Mouse (Mus musculus): ENCODE data around the gene 1700066M21Rik.
A peak's percentile ranks its signal among the peaks of the same experiment; 100 is the strongest.

Gene 1700066M21Rik

GRCm38 (mm10) chr1:57377376-57378341, at the start of gene 1700066M21Rik:
Gene 1700066M21Rik (plus strand): TSS chr1:57377620.
- DNase-seq (ENCODE audit: low read depth, low spot score): peak; percentile 96

GRCm38 (mm10) chr1:57329285-57330093, 47.9 kb upstream of the 1700066M21Rik start:
- no peak for DNase-seq (ENCODE audit: low read depth, low spot score)

- peak; percentile 58 for DNase-seq (ENCODE audit: low read depth, low spot score)
These were observed 47.2 kb upstream of the 1700066M21Rik start for GRCm38 (mm10) chr1:57330228-57330627.

GRCm38 (mm10) chr1:57332040-57332439, 45.4 kb upstream of the 1700066M21Rik start:
- DNase-seq (ENCODE audit: low read depth, low spot score): no peak

- DNase-seq (ENCODE audit: low read depth, low spot score): peak; percentile 18
These were observed 43.7 kb upstream of the 1700066M21Rik start for GRCm38 (mm10) chr1:57333550-57334213.

- no peak for DNase-seq (ENCODE audit: low read depth, low spot score)
These were observed 42.2 kb upstream of the 1700066M21Rik start for GRCm38 (mm10) chr1:57335200-57335599.

- peak; percentile 40 for DNase-seq (ENCODE audit: low read depth, low spot score)
These were observed 38.1 kb upstream of the 1700066M21Rik start for GRCm38 (mm10) chr1:57339156-57339796.

- no peak for DNase-seq (ENCODE audit: low read depth, low spot score)
These were observed 36.2 kb upstream of the 1700066M21Rik start for GRCm38 (mm10) chr1:57341197-57341596.

- no peak for DNase-seq (ENCODE audit: low read depth, low spot score)
These were observed 29.9 kb upstream of the 1700066M21Rik start for GRCm38 (mm10) chr1:57347487-57347886.

- DNase-seq (ENCODE audit: low read depth, low spot score): no peak
These were observed 25.5 kb upstream of the 1700066M21Rik start for GRCm38 (mm10) chr1:57351941-57352340.

- DNase-seq (ENCODE audit: low read depth, low spot score): no peak
These were observed 18.9 kb upstream of the 1700066M21Rik start for GRCm38 (mm10) chr1:57358546-57358945.

GRCm38 (mm10) chr1:57367446-57367845, 10.0 kb upstream of the 1700066M21Rik start:
- DNase-seq (ENCODE audit: low read depth, low spot score): no peak

- no peak for DNase-seq (ENCODE audit: low read depth, low spot score)
These were observed 8.3 kb upstream of the 1700066M21Rik start for GRCm38 (mm10) chr1:57369111-57369510.

- DNase-seq (ENCODE audit: low read depth, low spot score): no peak
These were observed 7.0 kb upstream of the 1700066M21Rik start for GRCm38 (mm10) chr1:57370451-57370850.

GRCm38 (mm10) chr1:57375276-57375675, 2.1 kb upstream of the 1700066M21Rik start:
- DNase-seq (ENCODE audit: low read depth, low spot score): no peak

GRCm38 (mm10) chr1:57376806-57377205, 614 bp upstream of the 1700066M21Rik start:
- no peak for DNase-seq (ENCODE audit: low read depth, low spot score)

- DNase-seq (ENCODE audit: low read depth, low spot score): no peak
These were observed 9.1 kb downstream of the 1700066M21Rik start for GRCm38 (mm10) chr1:57386519-57386918.

GRCm38 (mm10) chr1:57387876-57388275, 10.5 kb downstream of the 1700066M21Rik start:
- peak; percentile 94 for DNase-seq (ENCODE audit: low read depth, low spot score)

GRCm38 (mm10) chr1:57388402-57389155, 11.2 kb downstream of the 1700066M21Rik start:
- DNase-seq (ENCODE audit: low read depth, low spot score): peak; percentile 53

GRCm38 (mm10) chr1:57390993-57391790, 13.8 kb downstream of the 1700066M21Rik start:
- DNase-seq (ENCODE audit: low read depth, low spot score): no peak

Data from brain, adult 2 months (tissue).